Mouse (Mus musculus) MEL (cell line): ENCODE data around the gene Btbd3.

ENCODE experiments used
- JUND ChIP-seq: IDR thresholded peaks from 2 replicates; pipeline ENCODE4 v1.6.1; 2011; ENCODE audit warnings: low read depth, mild to moderate bottlenecking, improper control_type of control experiment, low read length
- POLR2A ChIP-seq, 2 experiments: IDR thresholded peaks; 2 replicates each; pipeline ENCODE4 v1.6.1; 2011 to 2012; ENCODE audit warnings: low read length in 2 of 2, mild to moderate bottlenecking in 2 of 2, control low read depth in 1 of 2, improper control_type of control experiment in 1 of 2, low read depth in 1 of 2, moderate library complexity in 1 of 2; ENCODE audit not compliant: control insufficient read depth in 1 of 2, insufficient read depth in 1 of 2, poor library complexity in 1 of 2

GRCm38 (mm10) chr2:138261140-138261539 lies 4.8 kb downstream of the Btbd3 start:
- TF ChIP-seq POLR2A (IDR thresholded peaks at IDR 0.05; ENCODE audit: control insufficient read depth in 1 of 2, insufficient read depth in 1 of 2, low read depth in 1 of 2, low read length in 2 of 2, poor library complexity in 1 of 2): no peak
- TF ChIP-seq JUND: no peak
